Mouse (Mus musculus): Measurements from ENCODE around the gene Gm6904.
"Not testable (repeated sequence)": the region's sequence is repeated elsewhere in the genome, so short reads cannot be mapped to it uniquely, and the experiment has no call there.

DNA sequence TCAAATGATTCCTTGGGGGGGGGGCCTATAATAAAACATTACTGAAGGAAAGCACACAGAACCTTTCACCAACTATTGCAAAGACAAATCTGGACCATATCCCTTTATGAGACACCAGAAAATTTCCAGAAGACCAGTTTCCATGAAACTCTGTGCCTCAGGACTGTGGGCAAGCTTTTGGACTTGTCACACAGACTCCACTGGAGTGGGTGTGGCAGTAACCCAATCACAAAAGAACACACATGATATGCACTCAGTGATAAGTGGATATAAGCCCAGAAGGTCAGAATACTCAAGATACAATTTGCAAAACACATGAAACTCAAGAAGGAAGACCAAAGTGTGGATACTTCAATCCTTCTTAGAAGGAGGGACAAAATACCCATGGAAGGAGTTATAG is 31.8 kb upstream of the Gm6904 start:
- TF ChIP-seq CTCF (IDR thresholded peaks at IDR 0.05; ENCODE audit: low read depth, low read length); POLR2AphosphoS5 (IDR thresholded peaks at IDR 0.05; ENCODE audit: insufficient replicate concordance, low read depth, low read length); GATA1 (IDR thresholded peaks at IDR 0.05; ENCODE audit: borderline replicate concordance, low read length); GATA2 (IDR thresholded peaks at IDR 0.05; ENCODE audit: borderline replicate concordance, low read depth, low read length): not testable (repeated sequence)
